8 mouse cellular contexts compared by ENCODE assay signal in the genomic region with DNA sequence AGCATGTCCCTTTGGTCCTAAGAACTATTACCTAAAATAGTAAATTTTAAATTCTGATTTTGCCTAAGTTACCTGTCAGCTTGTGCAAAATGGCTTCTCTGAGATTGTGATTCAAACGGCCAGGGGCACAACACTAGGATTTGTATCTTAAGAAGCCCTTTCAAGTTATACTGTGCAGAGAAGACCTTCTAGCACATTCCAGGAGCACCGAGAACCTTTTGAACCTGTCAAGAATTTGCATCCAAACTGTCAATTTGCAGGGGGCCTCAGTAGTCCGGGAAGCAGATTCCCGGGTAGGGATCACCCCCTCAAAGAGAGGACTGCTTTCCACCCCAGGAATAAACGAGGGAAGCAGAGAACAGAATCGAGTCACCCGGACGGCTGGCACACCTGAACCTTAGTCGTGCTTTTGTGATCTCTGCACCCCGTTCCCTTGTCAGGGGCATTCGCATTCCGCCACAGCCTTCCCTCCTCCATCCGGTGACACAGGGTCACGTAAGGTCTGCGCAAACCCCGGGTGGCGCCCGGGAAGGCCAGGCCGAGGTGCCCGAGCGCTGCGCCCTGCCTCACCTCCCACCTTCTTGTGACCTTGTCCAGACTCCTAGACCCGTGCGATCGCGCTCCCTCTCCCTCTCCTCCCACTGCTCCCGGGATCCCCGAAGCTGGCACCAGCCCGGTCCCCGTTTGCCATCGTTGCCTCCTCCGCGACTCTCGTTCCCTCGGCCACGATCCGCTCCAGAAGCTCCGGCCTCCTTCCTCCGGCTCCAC. TPM values are rescaled to one million over a fixed set of nuclear protein-coding genes. Genes with fewer than 3 reads are reported as not detected.
DNase-seq lines count a peak whose midpoint lies in the region; ATAC-seq and TF ChIP-seq lines count a peak whose summit lies in the region.

No protein-coding gene starts in this region.

- peak overlapping the region; percentile 81 for H3K4me3 ChIP-seq in lung, embryonic 14.5 days (ENCODE audit: low read depth, low read length)
- H3K4me3 ChIP-seq in forebrain, embryonic 13.5 days = peak overlapping the region; percentile 81
- H3K4me3 ChIP-seq in midbrain, embryonic 11.5 days (ENCODE audit: low read depth, low read length) = peak overlapping the region; percentile 84

- peak overlapping the region; percentile 86 for H3K9ac ChIP-seq in lung, embryonic 14.5 days
- peak overlapping the region; percentile 90 for H3K9ac ChIP-seq in forebrain, embryonic 13.5 days
- H3K9ac ChIP-seq in midbrain, embryonic 11.5 days (ENCODE audit: low read length) = peak overlapping the region; percentile 90

- no peaks in the 10 kb centered on the region for H3K9me3 ChIP-seq in lung, embryonic 14.5 days (ENCODE audit: low read depth, low read length)
- H3K9me3 ChIP-seq in forebrain, embryonic 13.5 days (replicated peaks) = no peaks in the 10 kb centered on the region
- no peaks in the 10 kb centered on the region for H3K9me3 ChIP-seq in midbrain, embryonic 11.5 days (ENCODE audit: control insufficient read depth, low read length)

- peaks cover 8% of the 10 kb centered on the region for H3K36me3 ChIP-seq in lung, embryonic 14.5 days (ENCODE audit: insufficient read depth)
- peaks cover 3% of the 10 kb centered on the region for H3K36me3 ChIP-seq in forebrain, embryonic 13.5 days (ENCODE audit: poor library complexity, severe bottlenecking)
- H3K36me3 ChIP-seq in midbrain, embryonic 11.5 days (ENCODE audit: control insufficient read depth, insufficient read depth, low read length) = no peaks in the 10 kb centered on the region; the same call in 1 of the 2 replicates

- peak; percentile 22 for ATAC-seq in lung, embryonic 14.5 days (ENCODE audit: insufficient read depth)
- ATAC-seq in forebrain, embryonic 13.5 days = no peak; the same call in 1 of the 2 replicates
- ATAC-seq in midbrain, embryonic 11.5 days (ENCODE audit: low FRiP score) = peak; percentile 41

- 1% methylated on average over 39 of the region's 39 CpGs for WGBS in lung, embryonic 14.5 days
- 2% methylated on average over 39 of the region's 39 CpGs for WGBS in forebrain, embryonic 13.5 days
- 3% methylated on average over 39 of the region's 39 CpGs for WGBS in midbrain, embryonic 11.5 days

- H3K27ac ChIP-seq in lung, embryonic 14.5 days (ENCODE audit: low read depth) = peak overlapping the region; percentile 98
- H3K27ac ChIP-seq in forebrain, embryonic 13.5 days = peak overlapping the region; percentile 94
- H3K27ac ChIP-seq in midbrain, embryonic 11.5 days (ENCODE audit: low read depth, low read length) = peak overlapping the region; percentile 87

- 0 out of 2 replicates have a peak, but pooled peaks cover 5% of the 10 kb centered on the region for H3K4me1 ChIP-seq in lung, embryonic 14.5 days (ENCODE audit: insufficient read depth)
- H3K4me1 ChIP-seq in forebrain, embryonic 13.5 days = peaks cover 15% of the 10 kb centered on the region
- H3K4me1 ChIP-seq in midbrain, embryonic 11.5 days (ENCODE audit: control insufficient read depth, insufficient read depth, low read length) = peaks cover 7% of the 10 kb centered on the region

- H3K4me2 ChIP-seq in lung, embryonic 14.5 days = peak overlapping the region; percentile 89
- H3K4me2 ChIP-seq in forebrain, embryonic 13.5 days = peak overlapping the region; percentile 93
- peak overlapping the region; percentile 81 for H3K4me2 ChIP-seq in midbrain, embryonic 11.5 days

- no peaks in the 10 kb centered on the region for H3K27me3 ChIP-seq in lung, embryonic 14.5 days (ENCODE audit: insufficient read depth, low read length)
- H3K27me3 ChIP-seq in forebrain, embryonic 13.5 days = no peaks in the 10 kb centered on the region
- H3K27me3 ChIP-seq in midbrain, embryonic 11.5 days (ENCODE audit: control insufficient read depth, insufficient read depth, low read length) = no peaks in the 10 kb centered on the region

- no peak for TF ChIP-seq CTCF in lung, embryonic 14.5 days (IDR thresholded peaks at IDR 0.05; ENCODE audit: low read depth)

- DNase-seq in lung, embryonic 14.5 days = no peak
- no peak for DNase-seq in lung, postnatal 4 days
- DNase-seq in adrenal gland, postnatal 36 days = peak; percentile 67 to 71
- peak; percentile 51 to 78 for DNase-seq in kidney, postnatal 25 days
- no peak for DNase-seq in midbrain, embryonic 11.5 days (ENCODE audit: low spot score, missing footprints)
- no peak for DNase-seq in spleen, postnatal 10 days (ENCODE audit: low spot score in 2 of 2)
- DNase-seq in yolk sac, embryonic 10.5 days (ENCODE audit: low spot score) = no peak

RNA-seq across cellular contexts. Expression of gene Higd1a, which starts 1.3 kb away (rescaled TPM):
- 163 and 169 TPM in 2 replicates for polyA plus RNA-seq in lung, embryonic 14.5 days (2014; fragmentation: Nextera tagmentation; extraction: Ambion mirVana)
- 100 to 1,000 TPM in 1 of 2 experiments, 10 to 100 TPM in 1; 80.9 to 105 TPM for total RNA-seq in adrenal gland, postnatal 36 days (2021)
- 151 and 159 TPM in 2 replicates for polyA plus RNA-seq in forebrain, embryonic 13.5 days (2015; fragmentation: Nextera tagmentation; extraction: Ambion mirVana)
- polyA plus RNA-seq in midbrain, embryonic 11.5 days (2014; fragmentation: Nextera tagmentation; extraction: Ambion mirVana) = 159 and 170 TPM in 2 replicates

RNA-seq across cellular contexts. Expression of gene Ccdc13, which starts 17.6 kb away (rescaled TPM):
- 0.39 and 0.78 TPM in 2 replicates for polyA plus RNA-seq in lung, embryonic 14.5 days (2014; fragmentation: Nextera tagmentation; extraction: Ambion mirVana)
- total RNA-seq in adrenal gland, postnatal 36 days (2021) = 1 to 10 TPM; 1.0 to 1.1 TPM
- 2.9 TPM in 2 replicates for polyA plus RNA-seq in forebrain, embryonic 13.5 days (2015; fragmentation: Nextera tagmentation; extraction: Ambion mirVana)
- polyA plus RNA-seq in midbrain, embryonic 11.5 days (2014; fragmentation: Nextera tagmentation; extraction: Ambion mirVana) = 1.5 and 2.0 TPM in 2 replicates

RNA-seq across cellular contexts. Expression of gene Ackr2, which starts 41.3 kb away (rescaled TPM):
- polyA plus RNA-seq in lung, embryonic 14.5 days (2014; fragmentation: Nextera tagmentation; extraction: Ambion mirVana) = 0.88 TPM in 2 replicates
- under 1 TPM; 0.66 to 0.86 TPM for total RNA-seq in adrenal gland, postnatal 36 days (2021)
- 1.1 and 1.7 TPM in 2 replicates for polyA plus RNA-seq in forebrain, embryonic 13.5 days (2015; fragmentation: Nextera tagmentation; extraction: Ambion mirVana)
- 1.6 and 1.7 TPM in 2 replicates for polyA plus RNA-seq in midbrain, embryonic 11.5 days (2014; fragmentation: Nextera tagmentation; extraction: Ambion mirVana)

RNA-seq across cellular contexts. Expression of gene Cyp8b1, which starts 59.3 kb away (rescaled TPM):
- not detected in 2 replicates for polyA plus RNA-seq in lung, embryonic 14.5 days (2014; fragmentation: Nextera tagmentation; extraction: Ambion mirVana)
- under 1 TPM; 0.26 to 0.30 TPM for total RNA-seq in adrenal gland, postnatal 36 days (2021)
- not detected in 2 replicates for polyA plus RNA-seq in forebrain, embryonic 13.5 days (2015; fragmentation: Nextera tagmentation; extraction: Ambion mirVana)
- not detected in 2 replicates for polyA plus RNA-seq in midbrain, embryonic 11.5 days (2014; fragmentation: Nextera tagmentation; extraction: Ambion mirVana)

Comparison
In these comparisons a context has a peak if more than half of its experiments do, and no peak if none do; other contexts are left out.
1. DNase-seq: peak in adrenal gland, postnatal 36 days (2 of 2) and kidney, postnatal 25 days (2 of 2); none in lung, embryonic 14.5 days (single experiment), lung, postnatal 4 days (0 of 2), midbrain, embryonic 11.5 days (single experiment), spleen, postnatal 10 days (0 of 2) and yolk sac, embryonic 10.5 days (single experiment).
2. Peak in every context shown above with its lines, with median percentiles within 50 percentile points of each other: H3K27ac ChIP-seq, H3K4me2 ChIP-seq, H3K4me3 ChIP-seq and H3K9ac ChIP-seq.